Mouse (Mus musculus): Measurements from ENCODE around the gene 1700018F24Rik.
"Not testable (repeated sequence)": the region's sequence is repeated elsewhere in the genome, so short reads cannot be mapped to it uniquely, and the experiment has no call there.

DNA sequence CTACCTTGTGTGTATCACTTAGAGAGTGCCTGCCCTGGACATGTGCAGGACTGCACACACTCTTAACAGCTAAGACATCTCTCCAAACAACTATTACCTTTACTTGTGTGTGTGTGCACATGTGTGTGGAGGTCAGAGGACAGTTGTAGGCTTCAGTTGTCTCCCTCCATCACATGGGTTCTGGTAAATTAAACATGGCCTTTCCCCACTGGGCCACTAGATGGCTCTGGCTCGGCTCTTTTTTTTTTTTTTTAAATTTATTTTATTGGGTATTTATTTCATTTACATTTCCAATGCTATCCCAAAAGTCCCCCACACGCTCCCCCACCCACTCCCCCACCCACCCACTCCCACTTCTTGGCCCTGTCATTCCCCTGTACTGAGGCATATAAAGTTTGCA lies 26.0 kb upstream of the 1700018F24Rik start:
- not testable (repeated sequence) for TF ChIP-seq CTCF (IDR thresholded peaks at IDR 0.05; ENCODE audit: extremely low read depth, insufficient read length, insufficient replicate concordance, low read depth, low read length); POLR2A (IDR thresholded peaks at IDR 0.05; ENCODE audit: low read depth, low read length)
